Mouse (Mus musculus) forebrain, postnatal 0 days (tissue): ENCODE measurements at regions not wholly inside any gene's neighbourhood (a gene's known extent, or its start where the extent isn't known, plus 50 kb on each side); places are given as distances from the start of the nearest gene placed in this dataset.

Experiments used
- ATAC-seq: fragments of 200-750 bp; cut with Nextera tagmentation; 2 replicates; pipeline ENCODE4 v1.8.0; 2017; ENCODE audit warnings: mild to moderate bottlenecking, moderate library complexity
- DNase-seq: peaks from one replicate; pipeline ENCODE4 v3.0.0-alpha.2; 2015
- H3K27ac ChIP-seq: fragments of 300-500 bp; sonication (generic); 2 replicates; pipeline ENCODE4 v1.5.1; 2014; ENCODE audit warnings: low read depth, mild to moderate bottlenecking, antibody characterized with exemption, low read length, moderate library complexity, mixed read lengths
- H3K27me3 ChIP-seq: fragments of 300-500 bp; sonication (generic); 2 replicates; pipeline ENCODE4 v1.6.1; 2014; ENCODE audit warnings: mild to moderate bottlenecking, low read length, mixed read lengths; ENCODE audit not compliant: insufficient read depth
- H3K36me3 ChIP-seq: fragments of 300-500 bp; sonication (generic); 2 replicates; pipeline ENCODE4 v1.6.1; 2014; ENCODE audit warnings: mild to moderate bottlenecking, moderate library complexity; ENCODE audit not compliant: insufficient read depth
- H3K4me1 ChIP-seq: fragments of 300-500 bp; sonication (generic); 2 replicates; pipeline ENCODE4 v1.6.1; 2014; ENCODE audit warnings: antibody characterized with exemption; ENCODE audit not compliant: insufficient read depth
- H3K4me2 ChIP-seq: fragments of 300-500 bp; sonication (generic); 2 replicates; pipeline ENCODE4 v1.6.1; 2014; ENCODE audit warnings: low read depth, mild to moderate bottlenecking, moderate library complexity
- H3K4me3 ChIP-seq: fragments of 300-500 bp; sonication (generic); 2 replicates; pipeline ENCODE4 v1.5.1; 2014; ENCODE audit warnings: low read depth, low read length, mixed read lengths
- H3K9ac ChIP-seq: fragments of 300-500 bp; sonication (generic); 2 replicates; pipeline ENCODE4 v1.6.1; 2014; ENCODE audit warnings: mild to moderate bottlenecking
- H3K9me3 ChIP-seq: fragments of 300-500 bp; sonication (generic); 2 replicates; pipeline ENCODE4 v1.6.1; 2016; ENCODE audit warnings: low read length
- CTCF ChIP-seq: sonication (generic); IDR thresholded peaks from 2 replicates; pipeline ENCODE4 v1.5.1; 2016; ENCODE audit warnings: antibody characterized with exemption, control low read depth, low read depth
- WGBS: fragments of 180-500 bp; shearing (Covaris S2); extraction: QIAGEN DNeasy Blood & Tissue Kit; methylation state at CpG from one replicate; pipeline ENCODE4 v1.1.7; 2014; 5-methylcytosine and 5-hydroxymethylcytosine counted together

DNA sequence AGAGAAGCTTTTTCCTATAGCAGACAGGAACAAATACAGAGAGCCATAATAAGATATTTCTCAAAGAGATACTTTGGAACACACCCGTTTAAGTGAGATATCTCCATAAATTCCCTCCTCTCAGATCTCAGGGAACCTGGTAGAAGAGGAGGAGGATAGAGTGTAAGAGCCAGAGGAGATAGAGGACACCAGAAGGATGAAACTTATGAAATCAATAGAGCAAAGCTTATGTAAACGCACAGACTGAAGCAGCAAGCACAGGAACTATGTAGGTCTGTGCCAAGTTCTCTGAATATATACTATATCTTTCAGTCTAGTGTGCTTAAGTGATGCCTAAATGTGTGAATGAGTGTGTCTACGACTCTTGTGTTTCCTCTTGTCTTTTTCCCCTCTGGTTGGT, 381.4 kb downstream of the Cylc2 start:
- 77% methylated on average over 3 of the region's 3 CpGs for WGBS
- no peak overlapping the region for H3K4me2 ChIP-seq
- H3K4me3 ChIP-seq: no peak overlapping the region
- ATAC-seq: peak; percentile 36; the same call in 1 of the 2 replicates
- no peaks in the 10 kb centered on the region for H3K9me3 ChIP-seq
- no peak for TF ChIP-seq CTCF
- DNase-seq: no peak
- H3K4me1 ChIP-seq: no peaks in the 10 kb centered on the region
- H3K36me3 ChIP-seq: no peaks in the 10 kb centered on the region
- H3K27me3 ChIP-seq: no peaks in the 10 kb centered on the region
- H3K9ac ChIP-seq: no peak overlapping the region
- H3K27ac ChIP-seq: no peak overlapping the region

GRCm38 (mm10) chr4:51599984-51600747, 383.7 kb downstream of the Cylc2 start:
- no peak for TF ChIP-seq CTCF
- no peak for ATAC-seq
- Histone ChIP-seq H3K9me3 (no peaks in the 10 kb centered on the region), H3K4me3 (no peak overlapping the region), H3K27me3 (no peaks in the 10 kb centered on the region), H3K4me1 (no peaks in the 10 kb centered on the region), H3K9ac (no peak overlapping the region), H3K4me2 (no peak overlapping the region), H3K27ac (no peak overlapping the region), H3K36me3 (no peaks in the 10 kb centered on the region)
- 86% methylated on average over 6 of the region's 6 CpGs for WGBS
- no peak for DNase-seq

GRCm38 (mm10) chr4:51627289-51627688, 410.8 kb downstream of the Cylc2 start:
- no peaks in the 10 kb centered on the region for H3K9me3 ChIP-seq
- peak; percentile 38 for DNase-seq
- H3K4me1 ChIP-seq: no peaks in the 10 kb centered on the region
- peak; percentile 48; the same call in 1 of the 2 replicates for ATAC-seq
- no peak overlapping the region for H3K4me3 ChIP-seq
- no peaks in the 10 kb centered on the region for H3K27me3 ChIP-seq
- no peak overlapping the region for H3K27ac ChIP-seq
- no peak overlapping the region for H3K9ac ChIP-seq
- TF ChIP-seq CTCF: no peak
- no peaks in the 10 kb centered on the region for H3K36me3 ChIP-seq
- H3K4me2 ChIP-seq: no peak overlapping the region
- WGBS: 39% methylated on average over 3 of the region's 3 CpGs

DNA sequence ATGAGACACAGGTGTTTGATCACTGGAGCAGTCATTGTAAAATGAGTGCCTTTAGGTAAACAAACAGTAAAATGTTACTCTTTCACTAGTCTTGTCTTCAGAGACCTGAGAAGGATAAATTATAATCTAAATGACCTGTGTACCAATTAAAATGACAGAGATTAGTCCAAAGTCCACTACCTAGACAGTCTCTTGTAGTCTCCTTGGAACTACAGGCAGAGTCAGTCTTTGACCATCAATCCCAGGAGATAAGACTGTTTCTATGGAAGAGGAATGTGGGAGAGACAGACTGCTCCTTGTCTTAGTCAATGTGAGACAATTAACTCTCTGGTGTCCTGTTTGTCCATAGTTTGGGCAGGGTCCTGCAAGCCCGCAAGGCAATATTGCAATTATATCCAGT, 417.0 kb downstream of the Cylc2 start:
- H3K9ac ChIP-seq: no peak overlapping the region
- no peak for ATAC-seq
- 90% methylated on average over 1 of the region's 1 CpGs for WGBS
- no peaks in the 10 kb centered on the region for H3K27me3 ChIP-seq
- TF ChIP-seq CTCF: no peak
- H3K4me3 ChIP-seq: no peak overlapping the region
- H3K4me1 ChIP-seq: no peaks in the 10 kb centered on the region
- no peak overlapping the region for H3K4me2 ChIP-seq
- no peaks in the 10 kb centered on the region for H3K9me3 ChIP-seq
- no peak overlapping the region for H3K27ac ChIP-seq
- DNase-seq: no peak
- no peaks in the 10 kb centered on the region for H3K36me3 ChIP-seq

GRCm38 (mm10) chr4:51657325-51657724, 440.8 kb downstream of the Cylc2 start:
- H3K27ac ChIP-seq: no peak overlapping the region
- H3K27me3 ChIP-seq: no peaks in the 10 kb centered on the region
- no peak for TF ChIP-seq CTCF
- no peaks in the 10 kb centered on the region for H3K36me3 ChIP-seq
- 83% methylated on average over 2 of the region's 2 CpGs for WGBS
- H3K4me3 ChIP-seq: no peak overlapping the region
- no peaks in the 10 kb centered on the region for H3K9me3 ChIP-seq
- DNase-seq (no peak), ATAC-seq (no peak)
- no peaks in the 10 kb centered on the region for H3K4me1 ChIP-seq
- H3K9ac ChIP-seq: no peak overlapping the region
- H3K4me2 ChIP-seq: no peak overlapping the region

GRCm38 (mm10) chr4:51658286-51658685, 441.8 kb downstream of the Cylc2 start:
- H3K27ac ChIP-seq: no peak overlapping the region
- no peaks in the 10 kb centered on the region for H3K9me3 ChIP-seq
- H3K9ac ChIP-seq: no peak overlapping the region
- DNase-seq (no peak), ATAC-seq (no peak)
- no peaks in the 10 kb centered on the region for H3K36me3 ChIP-seq
- TF ChIP-seq CTCF: no peak
- H3K27me3 ChIP-seq: no peaks in the 10 kb centered on the region
- no peaks in the 10 kb centered on the region for H3K4me1 ChIP-seq
- H3K4me3 ChIP-seq: no peak overlapping the region
- H3K4me2 ChIP-seq: no peak overlapping the region

- Histone ChIP-seq H3K27me3 (no peaks in the 10 kb centered on the region), H3K4me1 (no peaks in the 10 kb centered on the region), H3K36me3 (no peaks in the 10 kb centered on the region), H3K27ac (no peak overlapping the region), H3K4me2 (no peak overlapping the region), H3K9ac (no peak overlapping the region), H3K4me3 (no peak overlapping the region), H3K9me3 (no peaks in the 10 kb centered on the region)
- no peak for ATAC-seq
- WGBS: 44% methylated on average over 2 of the region's 2 CpGs
- TF ChIP-seq CTCF: no peak
- DNase-seq: peak; percentile 18
Observed at GRCm38 (mm10) chr4:51671516-51671915, 455.0 kb downstream of the Cylc2 start.
